Mouse (Mus musculus) heart, postnatal 4 days (tissue): ENCODE data around the gene Clk4. TPM values are rescaled to one million over a fixed set of nuclear protein-coding genes. Genes with fewer than 3 reads are reported as not detected.

ENCODE experiments used
- DNase-seq: peaks from one replicate; pipeline ENCODE4 v3.0.0; 2021
- total RNA-seq, 2 experiments: library from RNA; stranded (reverse); gene quantifications; 2 replicates each; pipeline ENCODE4 v1.2.3; 2021

The Clk4 gene
- total RNA-seq, 2 experiments from 2014 or later: 49.5 to 55.0 TPM

DNA sequence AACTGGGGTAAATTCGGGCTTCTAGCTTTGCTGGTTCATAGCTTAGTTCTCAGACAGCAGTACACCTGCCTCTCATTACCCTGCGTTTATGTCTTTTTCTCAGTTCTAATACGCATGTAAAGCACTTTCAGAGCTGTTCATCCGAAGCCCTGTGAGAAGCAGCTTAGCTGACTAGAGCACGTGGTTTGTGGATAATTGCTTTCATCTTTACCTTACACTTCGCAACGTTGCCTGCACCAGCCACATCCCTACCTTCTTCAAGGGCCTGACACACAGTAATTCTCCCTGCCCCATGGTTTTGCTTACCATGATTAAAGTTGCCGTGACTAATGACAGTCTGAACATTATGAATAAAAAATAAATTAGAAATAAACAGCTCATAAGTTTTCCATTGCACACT lies 50.3 kb downstream of the Clk4 start:
- no peak for DNase-seq

DNA sequence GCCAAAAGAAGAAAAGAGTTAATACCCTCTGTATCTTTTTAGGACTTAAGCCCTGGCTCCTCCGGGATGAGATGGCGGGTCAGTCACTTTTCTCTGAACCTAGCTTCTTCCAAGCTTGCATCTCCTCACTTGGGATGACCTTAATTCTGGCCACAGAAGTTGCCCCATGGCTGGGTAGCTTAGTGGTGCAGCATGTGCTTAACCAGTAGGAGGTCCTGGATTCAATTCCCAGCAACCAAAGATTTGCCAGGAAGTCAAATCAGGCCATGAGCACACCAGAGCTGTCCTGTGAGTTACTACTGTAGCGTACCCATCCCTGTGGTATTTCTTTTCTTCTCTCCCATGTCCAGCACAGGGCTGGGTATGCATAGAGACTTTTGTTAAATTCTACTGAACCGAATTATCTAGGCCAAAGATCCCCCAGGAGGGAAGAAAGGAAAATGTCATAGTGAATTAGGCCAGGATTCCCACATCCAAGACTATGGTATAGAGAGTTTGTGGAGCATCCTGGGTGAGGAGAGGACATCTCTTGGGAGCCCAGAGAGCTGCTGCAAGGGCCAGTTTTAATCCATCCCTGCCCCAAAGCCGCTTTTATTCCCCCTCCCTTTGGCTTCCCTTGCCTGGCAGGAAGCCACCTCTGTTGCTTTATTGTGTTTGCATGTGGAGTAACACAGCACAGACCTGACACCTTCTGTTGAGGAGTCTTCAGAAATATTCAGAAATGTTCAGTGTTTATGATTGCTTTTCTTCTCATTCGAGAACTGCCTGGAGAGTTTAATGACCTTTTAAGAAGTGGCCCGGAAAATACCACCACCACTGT lies 54.7 kb downstream of the Clk4 start:
- DNase-seq: no peak

DNA sequence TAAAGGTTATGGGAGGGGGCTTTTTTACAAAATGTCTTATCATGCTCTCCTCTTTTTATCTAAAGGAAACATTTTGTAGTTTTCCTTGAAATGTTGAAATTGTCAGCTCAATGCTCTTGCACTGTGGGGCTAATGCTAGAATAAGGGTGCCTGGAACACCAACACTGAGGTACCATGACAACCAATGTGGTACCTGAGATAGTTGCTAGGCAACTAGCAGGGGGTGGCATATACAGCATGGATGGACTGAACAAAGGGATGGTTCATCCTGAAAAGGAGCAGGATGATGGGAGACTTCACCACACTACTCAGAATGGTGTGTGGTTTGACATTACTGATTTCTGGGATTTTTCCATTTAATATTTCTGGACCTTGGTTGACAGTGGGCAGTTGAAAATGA lies 59.1 kb downstream of the Clk4 start:
- DNase-seq: no peak

DNA sequence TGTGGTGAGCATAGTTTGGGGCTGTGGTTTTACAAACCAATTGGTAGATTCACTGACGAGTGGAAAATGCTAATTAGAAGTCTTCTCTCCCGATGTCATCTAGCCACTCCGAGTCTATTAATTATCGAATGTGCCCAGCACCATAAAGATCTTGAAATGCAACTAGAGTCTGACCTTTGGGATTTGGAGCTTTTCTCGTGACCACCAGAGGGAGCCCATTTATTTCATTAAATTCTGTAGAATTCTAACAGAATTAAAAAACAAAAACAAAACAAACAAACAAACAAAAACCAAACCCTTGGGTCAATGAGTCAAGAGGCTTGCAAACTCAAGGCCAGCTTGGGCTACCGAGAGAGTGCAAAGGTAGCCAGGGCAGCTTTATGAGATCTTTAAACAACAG lies 65.4 kb downstream of the Clk4 start:
- DNase-seq: no peak

DNA sequence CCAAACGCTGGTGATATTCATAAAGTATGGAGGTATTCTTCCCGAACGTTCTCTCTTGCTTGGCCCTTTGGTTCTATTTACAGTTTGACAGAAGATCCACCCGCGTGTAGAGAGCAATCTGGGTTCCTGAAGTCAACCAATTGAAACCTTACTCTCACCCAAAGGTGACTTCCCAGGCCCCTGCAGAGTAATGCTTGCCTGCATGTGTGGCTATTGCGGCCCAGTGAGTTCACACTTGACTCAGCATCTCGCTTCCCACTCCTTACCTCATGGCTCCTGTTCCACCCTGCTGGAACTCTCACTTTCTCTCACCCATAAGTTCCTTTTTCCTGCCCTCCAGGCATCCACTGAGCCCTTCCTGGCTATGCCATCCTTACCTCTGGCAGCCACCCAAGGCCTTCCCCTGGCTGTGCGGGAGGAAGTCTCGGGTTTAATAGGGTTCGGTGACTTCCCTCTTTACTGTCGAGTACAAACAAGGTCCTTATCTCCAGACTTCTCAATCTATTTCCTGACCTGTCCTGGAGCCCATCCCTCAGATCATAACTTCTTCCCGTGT lies 66.9 kb downstream of the Clk4 start:
- no peak for DNase-seq

DNA sequence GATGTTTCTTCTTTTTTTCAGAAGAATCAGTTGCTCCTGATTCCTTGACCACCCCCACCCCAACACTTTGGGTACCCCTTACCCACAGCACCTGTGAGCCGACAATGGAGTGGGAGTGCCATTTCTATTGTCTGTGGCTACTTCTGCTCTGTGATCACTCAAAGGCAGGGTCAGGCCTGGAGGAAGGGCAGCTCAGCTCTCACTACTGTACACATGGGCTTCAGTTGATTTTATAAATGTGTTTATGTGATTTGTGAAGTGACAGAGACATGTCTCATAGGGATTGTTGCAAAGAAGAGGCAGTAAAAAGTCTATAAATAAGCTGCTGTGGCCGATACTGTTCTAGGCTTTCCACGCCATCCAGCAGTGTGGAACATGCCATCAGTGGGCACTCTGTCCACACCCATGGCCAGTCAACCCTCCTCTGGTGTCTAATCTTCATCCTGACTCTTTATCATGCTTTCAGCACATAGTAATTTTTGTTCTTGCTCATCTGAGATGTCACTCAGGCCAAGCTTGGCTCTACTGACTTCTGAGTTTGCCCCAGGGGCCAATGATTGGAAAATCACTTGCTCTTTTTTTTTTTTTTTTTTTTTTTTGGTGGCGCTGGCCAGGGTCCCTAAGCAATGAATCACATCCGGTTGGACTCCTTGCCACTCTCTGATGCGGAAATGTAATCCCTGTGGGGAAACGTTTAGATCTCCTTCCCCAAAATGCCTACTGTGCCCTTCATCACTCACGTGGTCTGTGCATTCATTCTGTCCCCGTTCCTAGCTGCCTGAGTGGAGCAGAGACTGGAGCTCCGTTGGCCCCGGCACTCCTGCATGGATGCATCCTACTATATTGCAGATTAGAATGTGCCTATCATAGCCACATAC lies 68.5 kb downstream of the Clk4 start:
- DNase-seq: no peak

Other genes with a start within 250 kb of the Clk4 start
- gene Olfr54, start 247.5 kb upstream of the Clk4 start, total RNA-seq: not detected
- not detected for gene Olfr1375, start 213.6 kb upstream of the Clk4 start, total RNA-seq
- 1 to 10 TPM; 2.1 to 2.2 TPM for gene Zfp354a, start 202.5 kb upstream of the Clk4 start, total RNA-seq
- not detected for gene Gm12569, start 41.3 kb upstream of the Clk4 start, total RNA-seq
- gene BC049762, start 1.3 kb downstream of the Clk4 start, total RNA-seq: not detected
- 1 to 10 TPM; 5.7 to 6.0 TPM for gene Col23a1, start 28.2 kb downstream of the Clk4 start, total RNA-seq